Mouse (Mus musculus) embryonic fibroblast, embryonic 13.5 days (primary cell): ENCODE measurements around the gene Vwa5b2. TPM values are rescaled to one million over a fixed set of nuclear protein-coding genes. Genes with fewer than 3 reads are reported as not detected.
A peak's percentile ranks its signal among the peaks of the same experiment; 100 is the strongest.

Source experiments
- H3K27ac ChIP-seq: 2 replicates; pipeline ENCODE4 v1.5.1; 2012; ENCODE audit warnings: low read length, control low read depth, inconsistent platforms; ENCODE audit not compliant: insufficient read depth
- H3K4me1 ChIP-seq: 2 replicates; pipeline ENCODE4 v1.6.1; 2011; ENCODE audit warnings: low read length; ENCODE audit not compliant: control insufficient read depth, insufficient read depth
- H3K4me3 ChIP-seq: 2 replicates; pipeline ENCODE4 v1.5.1; 2011; ENCODE audit warnings: mild to moderate bottlenecking, control low read depth, low read length; ENCODE audit not compliant: insufficient read depth
- CTCF ChIP-seq: IDR thresholded peaks from 2 replicates; pipeline ENCODE4 v1.5.1; 2011; ENCODE audit warnings: mild to moderate bottlenecking, control low read depth, low read length, moderate library complexity, borderline replicate concordance; ENCODE audit not compliant: insufficient read depth
- POLR2A ChIP-seq: IDR thresholded peaks from 2 replicates; pipeline ENCODE4 v1.6.1; 2011; ENCODE audit warnings: low read depth, mild to moderate bottlenecking, control low read depth, low read length, moderate library complexity
- polyA plus RNA-seq: library from polyadenylated mRNA; stranded (reverse); fragments of >200 nt; gene quantifications from 2 replicates; pipeline ENCODE4 v1.2.4, GENCODE M21; 2011; ENCODE audit warnings: low read depth; ENCODE audit not compliant: missing spikeins, insufficient read length

The Vwa5b2 gene
- polyA plus RNA-seq, 1 experiment = not detected

DNA sequence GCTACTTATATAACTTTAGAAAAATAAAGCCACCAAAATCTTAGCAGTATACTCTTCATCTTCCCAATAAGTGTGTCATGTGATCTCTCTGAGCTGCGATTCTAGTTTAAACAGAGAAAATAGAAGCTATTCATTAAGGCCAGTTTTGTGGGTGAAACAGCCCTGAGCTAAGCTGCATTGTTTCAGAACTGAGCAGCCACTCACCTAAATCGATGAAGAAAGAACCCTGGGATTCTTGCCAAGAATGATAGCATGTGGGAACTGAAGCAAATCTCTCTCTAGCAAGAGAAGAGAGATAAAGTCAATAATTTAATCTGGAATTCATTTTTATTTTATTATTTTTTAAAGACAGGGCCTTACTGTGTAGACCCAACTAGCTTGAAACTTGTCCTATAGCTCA lies 33.9 kb downstream of the Vwa5b2 start:
- H3K27ac ChIP-seq = no peak overlapping the region
- H3K4me3 ChIP-seq = no peak overlapping the region
- H3K4me1 ChIP-seq = 0 out of 2 replicates have a peak, but pooled peaks cover 9% of the 10 kb centered on the region
- TF ChIP-seq POLR2A (no peak), CTCF (no peak)

GRCm38 (mm10) chr16:20628871-20629391 lies 39.7 kb downstream of the Vwa5b2 start:
- H3K4me1 ChIP-seq = peaks cover 2% of the 10 kb centered on the region; the same call in 1 of the 2 replicates
- TF ChIP-seq CTCF = no peak
- TF ChIP-seq POLR2A = no peak
- no peak overlapping the region for H3K27ac ChIP-seq
- H3K4me3 ChIP-seq = no peak overlapping the region

DNA sequence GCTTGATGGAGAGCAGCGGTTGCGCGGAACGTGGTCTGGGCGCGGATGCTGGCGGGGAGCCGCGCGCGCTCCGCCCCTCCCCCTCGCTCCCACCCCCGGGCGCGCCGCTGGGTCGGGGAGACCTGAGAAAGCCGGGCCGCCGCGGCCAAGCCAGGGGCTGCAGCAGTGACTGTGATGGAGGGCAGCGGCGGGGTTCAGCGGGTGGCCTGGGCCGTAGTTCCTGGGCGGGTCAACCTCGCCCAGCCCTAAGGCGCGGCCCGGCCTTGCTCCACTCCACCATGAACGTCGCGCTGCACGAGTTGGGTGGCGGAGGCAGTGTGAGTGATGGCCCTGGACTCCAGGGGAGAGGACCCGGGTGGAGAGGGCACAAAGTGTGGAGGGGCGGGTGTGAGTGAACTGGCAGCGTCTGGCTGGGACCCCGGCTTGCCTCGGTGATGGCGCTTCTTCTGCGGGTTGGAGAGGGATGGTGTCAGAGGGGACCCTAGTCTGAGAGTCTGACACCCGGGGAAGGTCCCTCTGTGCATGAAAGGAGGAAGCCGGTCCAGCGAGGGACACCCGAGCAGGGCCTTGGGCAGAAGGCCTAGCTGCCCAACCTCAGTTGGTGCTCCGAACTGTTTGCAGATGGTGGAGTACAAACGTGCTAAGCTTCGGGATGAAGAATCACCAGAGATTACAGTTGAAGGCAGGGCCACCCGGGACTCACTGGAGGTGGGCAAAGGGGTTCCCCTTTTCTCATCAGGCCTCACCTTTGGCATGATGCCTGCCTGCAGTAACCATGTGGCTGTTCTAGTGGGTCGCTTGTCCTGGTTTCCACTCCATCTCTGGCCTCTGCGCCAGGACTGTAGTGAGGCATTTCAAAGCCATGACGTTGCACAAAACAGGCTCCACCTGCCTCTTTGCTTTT lies 40.7 kb downstream of the Vwa5b2 start, which contains the start of gene Ece2:
Gene Ece2 (plus strand): TSS at position 98 of the 904 bp plus-strand sequence.
- H3K27ac ChIP-seq = no peak within 1 kb of the TSS
- TF ChIP-seq POLR2A = peak; percentile 68
- TF ChIP-seq CTCF = no peak

GRCm38 (mm10) chr16:20637410-20637809 lies 48.1 kb downstream of the Vwa5b2 start:
- Histone ChIP-seq H3K27ac (no peak overlapping the region), H3K4me3 (no peak overlapping the region), H3K4me1 (no peaks in the 10 kb centered on the region)
- TF ChIP-seq POLR2A (no peak), CTCF (no peak)

More for the DNA sequence above, 40.7 kb downstream of the Vwa5b2 start, which contains the start of gene Ece2:
- Histone ChIP-seq H3K4me1 (peaks cover 2% of the 10 kb centered on the region; the same call in 1 of the 2 replicates), H3K4me3 (peak within 1 kb of the TSS; percentile 21)

GRCm38 (mm10) chr16:20638367-20638766 lies 49.1 kb downstream of the Vwa5b2 start:
- no peak overlapping the region for H3K4me3 ChIP-seq
- H3K4me1 ChIP-seq = no peaks in the 10 kb centered on the region
- TF ChIP-seq CTCF = no peak
- no peak for TF ChIP-seq POLR2A

GRCm38 (mm10) chr16:20642161-20642560 lies 52.9 kb downstream of the Vwa5b2 start:
- Histone ChIP-seq H3K27ac (no peak overlapping the region), H3K4me3 (no peak overlapping the region), H3K4me1 (no peaks in the 10 kb centered on the region)
- TF ChIP-seq POLR2A (no peak), CTCF (peak; percentile 58; the same call in 1 of the 2 replicates)

More at GRCm38 (mm10) chr16:20638367-20638766, 49.1 kb downstream of the Vwa5b2 start:
- H3K27ac ChIP-seq = no peak overlapping the region

- TF ChIP-seq CTCF (no peak), POLR2A (no peak)
- H3K4me3 ChIP-seq = no peak overlapping the region
- H3K4me1 ChIP-seq = no peaks in the 10 kb centered on the region
- H3K27ac ChIP-seq = no peak overlapping the region
Observed at GRCm38 (mm10) chr16:20643911-20644310, 54.6 kb downstream of the Vwa5b2 start.

GRCm38 (mm10) chr16:20651076-20651946 lies 62.0 kb downstream of the Vwa5b2 start, which contains the start of gene Psmd2:
TSS of gene Psmd2 (plus strand) at chr16:20651652.
- Histone ChIP-seq H3K4me1 (no peaks in the 10 kb centered on the region), H3K4me3 (peak within 1 kb of the TSS; percentile 72), H3K27ac (peak within 1 kb of the TSS; percentile 72; the same call in 1 of the 2 replicates)
- no peak for TF ChIP-seq CTCF
- TF ChIP-seq POLR2A = peak; percentile 100

GRCm38 (mm10) chr16:20651947-20652310 lies 62.7 kb downstream of the Vwa5b2 start:
- TF ChIP-seq POLR2A = no peak
- no peak for TF ChIP-seq CTCF
- Histone ChIP-seq H3K4me3 (peak overlapping the region; percentile 72), H3K4me1 (no peaks in the 10 kb centered on the region), H3K27ac (no peak overlapping the region)

- Histone ChIP-seq H3K27ac (no peak overlapping the region), H3K4me3 (no peak overlapping the region; the same call in 1 of the 2 replicates), H3K4me1 (no peaks in the 10 kb centered on the region)
- TF ChIP-seq POLR2A (no peak), CTCF (no peak)
Observed at GRCm38 (mm10) chr16:20653315-20653714, 64.0 kb downstream of the Vwa5b2 start.

Other genes starting within 250 kb of the Vwa5b2 start
- 74.8 and 76.8 TPM in 2 replicates for gene Abcc5, start 163.1 kb upstream of the Vwa5b2 start, polyA plus RNA-seq
- 53.8 and 61.5 TPM in 2 replicates for gene Eif2b5, start 90.7 kb upstream of the Vwa5b2 start, polyA plus RNA-seq
- 51.4 and 57.3 TPM in 2 replicates for gene Dvl3, start 72.5 kb upstream of the Vwa5b2 start, polyA plus RNA-seq
- gene Ap2m1, start 54.0 kb upstream of the Vwa5b2 start, polyA plus RNA-seq = 448 and 450 TPM in 2 replicates
- 50.9 and 53.2 TPM in 2 replicates for gene Abcf3, start 40.9 kb upstream of the Vwa5b2 start, polyA plus RNA-seq
- 14.3 and 15.2 TPM in 2 replicates for gene Eef1akmt4, start 22.1 kb downstream of the Vwa5b2 start, polyA plus RNA-seq
- gene Gm49333, start 22.1 kb downstream of the Vwa5b2 start, polyA plus RNA-seq = 2.6 TPM in 1 of 2 replicates, not detected in the other
- 31.4 and 34.6 TPM in 2 replicates for gene Alg3, start 22.3 kb downstream of the Vwa5b2 start, polyA plus RNA-seq
- 8.9 and 9.7 TPM in 2 replicates for gene Camk2n2, start 31.8 kb downstream of the Vwa5b2 start, polyA plus RNA-seq
- 11.4 and 17.2 TPM in 2 replicates for gene Ece2, start 40.4 kb downstream of the Vwa5b2 start, polyA plus RNA-seq
- 211 and 217 TPM in 2 replicates for gene Psmd2, start 62.2 kb downstream of the Vwa5b2 start, polyA plus RNA-seq
- 337 and 421 TPM in 2 replicates for gene Eif4g1, start 78.8 kb downstream of the Vwa5b2 start, polyA plus RNA-seq
- 7.7 and 9.9 TPM in 2 replicates for gene Fam131a, start 103.8 kb downstream of the Vwa5b2 start, polyA plus RNA-seq
- 36.5 and 38.8 TPM in 2 replicates for gene Polr2h, start 128.2 kb downstream of the Vwa5b2 start, polyA plus RNA-seq
- 7.0 and 7.9 TPM in 2 replicates for gene Clcn2, start 128.3 kb downstream of the Vwa5b2 start, polyA plus RNA-seq
- gene Chrd, start 143.7 kb downstream of the Vwa5b2 start, polyA plus RNA-seq = 3.8 and 7.3 TPM in 2 replicates
- gene Thpo, start 145.0 kb downstream of the Vwa5b2 start, polyA plus RNA-seq = 0.57 and 0.98 TPM in 2 replicates